Mouse (Mus musculus): ENCODE data around the gene Cdk2ap2.

Gene Cdk2ap2

GRCm38 (mm10) chr19:4093772-4094171 is 3.2 kb upstream of the Cdk2ap2 start:
- in situ Hi-C loops (cut with MboI, MseI), result no loop called here

- in situ Hi-C loops (cut with MboI, MseI), result no loop called here
Observed at GRCm38 (mm10) chr19:4094348-4094747, 2.6 kb upstream of the Cdk2ap2 start.

GRCm38 (mm10) chr19:4094774-4095303 is 2.1 kb upstream of the Cdk2ap2 start:
- in situ Hi-C loops (cut with MboI, MseI), result loop anchor here in 1 of 2 experiments (5.0 kb wide), 2 partner anchors 38 to 57 kb away; partner anchors contain the start of genes Gstp3 and Ptprcap

- in situ Hi-C loops (cut with MboI, MseI), result loop anchor here in 1 of 2 experiments (5.0 kb wide), 2 partner anchors 39 to 56 kb away; partner anchors contain the start of genes Gstp3 and Ptprcap
Observed at GRCm38 (mm10) chr19:4095802-4096201, 1.2 kb upstream of the Cdk2ap2 start.

GRCm38 (mm10) chr19:4097441-4097825 is 451 bp downstream of the Cdk2ap2 start:
- in situ Hi-C loops (cut with MboI, MseI), result loop anchor here in 1 of 2 experiments (5.0 kb wide), 2 partner anchors 40 to 55 kb away; partner anchors contain the start of genes Gstp3 and Ptprcap

- in situ Hi-C loops (cut with MboI, MseI), result loop anchor here in 1 of 2 experiments (5.0 kb wide), 2 partner anchors 41 to 54 kb away; partner anchors contain the start of genes Gstp3 and Ptprcap
Observed at GRCm38 (mm10) chr19:4098426-4098825, 1.4 kb downstream of the Cdk2ap2 start.

GRCm38 (mm10) chr19:4099056-4099455 is 2.1 kb downstream of the Cdk2ap2 start:
- in situ Hi-C loops (cut with MboI, MseI), result loop anchor here in 1 of 2 experiments (5.0 kb wide), 2 partner anchors 42 to 53 kb away; partner anchors contain the start of genes Gstp3 and Ptprcap

GRCm38 (mm10) chr19:4099837-4100717 is 3.1 kb downstream of the Cdk2ap2 start, which contains the start of gene Pitpnm1:
TSS of gene Pitpnm1 (plus strand) at chr19:4099998.
- in situ Hi-C loops (cut with MboI, MseI), result loop anchor here (5.0 to 10.0 kb wide), 3 partner anchors 43 to 515 kb away; partner anchors contain the start of genes Gstp3 (in 1 of the 2), Lrfn4 (in 1 of the 2) and Ptprcap (in 1 of the 2)

- in situ Hi-C loops (cut with MboI, MseI), result loop anchor here in 1 of 2 experiments (10.0 kb wide), 1 partner anchor 514 kb away; the partner anchor contains the start of gene Lrfn4
Observed at GRCm38 (mm10) chr19:4100718-4101261, 3.8 kb downstream of the Cdk2ap2 start.

GRCm38 (mm10) chr19:4101466-4101865 is 4.5 kb downstream of the Cdk2ap2 start:
- in situ Hi-C loops (cut with MboI, MseI), result loop anchor here in 1 of 2 experiments (10.0 kb wide), 1 partner anchor 513 kb away; the partner anchor contains the start of gene Lrfn4

- in situ Hi-C loops (cut with MboI, MseI), result loop anchor here in 1 of 2 experiments (10.0 kb wide), 1 partner anchor 513 kb away; the partner anchor contains the start of gene Lrfn4
Observed at GRCm38 (mm10) chr19:4102049-4102448, 5.1 kb downstream of the Cdk2ap2 start.

- in situ Hi-C loops (cut with MboI, MseI), result loop anchor here in 1 of 2 experiments (10.0 kb wide), 1 partner anchor 512 kb away; the partner anchor contains the start of gene Lrfn4
Observed at GRCm38 (mm10) chr19:4102626-4103025, 5.6 kb downstream of the Cdk2ap2 start.

- in situ Hi-C loops (cut with MboI, MseI), result loop anchor here in 1 of 2 experiments (10.0 kb wide), 1 partner anchor 512 kb away; the partner anchor contains the start of gene Lrfn4
Observed at GRCm38 (mm10) chr19:4103294-4103693, 6.3 kb downstream of the Cdk2ap2 start.

- in situ Hi-C loops (cut with MboI, MseI), result loop anchor here in 1 of 2 experiments (10.0 kb wide), 1 partner anchor 511 kb away; the partner anchor contains the start of gene Lrfn4
Observed at GRCm38 (mm10) chr19:4103792-4104191, 6.8 kb downstream of the Cdk2ap2 start.

GRCm38 (mm10) chr19:4104675-4105194 is 7.8 kb downstream of the Cdk2ap2 start:
- in situ Hi-C loops (cut with MboI, MseI), result loop anchor here in 1 of 2 experiments (10.0 kb wide), 1 partner anchor 510 kb away; the partner anchor contains the start of gene Lrfn4

- in situ Hi-C loops (cut with MboI, MseI), result loop anchor here in 1 of 2 experiments (10.0 kb wide), 1 partner anchor 508 kb away; the partner anchor contains the start of gene Lrfn4
Observed at GRCm38 (mm10) chr19:4106654-4107053, 9.7 kb downstream of the Cdk2ap2 start.

- in situ Hi-C loops (cut with MboI, MseI), result loop anchor here in 1 of 2 experiments (10.0 kb wide), 1 partner anchor 506 kb away; the partner anchor contains the start of gene Lrfn4
Observed at GRCm38 (mm10) chr19:4108535-4108934, 11.6 kb downstream of the Cdk2ap2 start.

- in situ Hi-C loops (cut with MboI, MseI), result loop anchor here in 1 of 2 experiments (10.0 kb wide), 1 partner anchor 392 kb away; no protein-coding TSS in a partner anchor
Observed at GRCm38 (mm10) chr19:4112063-4112960, 15.3 kb downstream of the Cdk2ap2 start.

- in situ Hi-C loops (cut with MboI, MseI), result loop anchor here in 1 of 2 experiments (10.0 kb wide), 1 partner anchor 392 kb away; no protein-coding TSS in a partner anchor
Observed at GRCm38 (mm10) chr19:4113186-4113805, 16.3 kb downstream of the Cdk2ap2 start.
